Mouse (Mus musculus): Measurements from ENCODE around the gene Wasl.
A peak's percentile ranks its signal among the peaks of the same experiment; 100 is the strongest.

Gene Wasl

GRCm38 (mm10) chr6:24664867-24665458 is at the start of gene Wasl:
TSS of gene Wasl (minus strand) at chr6:24665009.
- DNase-seq, result peak; percentile 99

GRCm38 (mm10) chr6:24707499-24707898 is 42.7 kb upstream of the Wasl start:
- no peak for DNase-seq

- DNase-seq, result no peak
Observed at GRCm38 (mm10) chr6:24707090-24707489, 42.3 kb upstream of the Wasl start.

- DNase-seq, result no peak
Observed at GRCm38 (mm10) chr6:24697216-24697615, 32.4 kb upstream of the Wasl start.

- DNase-seq, result no peak
Observed at GRCm38 (mm10) chr6:24696117-24696516, 31.3 kb upstream of the Wasl start.

- no peak for DNase-seq
Observed at GRCm38 (mm10) chr6:24694455-24695410, 29.9 kb upstream of the Wasl start.

GRCm38 (mm10) chr6:24687871-24688270 is 23.1 kb upstream of the Wasl start:
- no peak for DNase-seq

GRCm38 (mm10) chr6:24683113-24683512 is 18.3 kb upstream of the Wasl start:
- no peak for DNase-seq

GRCm38 (mm10) chr6:24667829-24668228 is 3.0 kb upstream of the Wasl start:
- no peak for DNase-seq

- DNase-seq, result no peak
Observed at GRCm38 (mm10) chr6:24666248-24666647, 1.4 kb upstream of the Wasl start.

- DNase-seq, result peak; percentile 62 to 67
Observed at GRCm38 (mm10) chr6:24664133-24664866, 509 bp downstream of the Wasl start.

GRCm38 (mm10) chr6:24663196-24664132 is 1.3 kb downstream of the Wasl start:
- DNase-seq, result peak; percentile 30 to 38

- DNase-seq, result no peak
Observed at GRCm38 (mm10) chr6:24662483-24662882, 2.3 kb downstream of the Wasl start.

- DNase-seq, result no peak
Observed at GRCm38 (mm10) chr6:24661879-24662278, 2.9 kb downstream of the Wasl start.

GRCm38 (mm10) chr6:24657647-24658387 is 7.0 kb downstream of the Wasl start:
- no peak for DNase-seq

- DNase-seq, result no peak
Observed at GRCm38 (mm10) chr6:24656094-24656493, 8.7 kb downstream of the Wasl start.

GRCm38 (mm10) chr6:24651538-24651937 is 13.3 kb downstream of the Wasl start:
- no peak for DNase-seq

GRCm38 (mm10) chr6:24650719-24651118 is 14.1 kb downstream of the Wasl start:
- DNase-seq, result no peak

- DNase-seq, result no peak
Observed at GRCm38 (mm10) chr6:24648403-24648802, 16.4 kb downstream of the Wasl start.

GRCm38 (mm10) chr6:24647103-24647691 is 17.6 kb downstream of the Wasl start:
- DNase-seq, result no peak

Measured in cerebellum, postnatal 25 days (tissue).